Mouse (Mus musculus) heart, postnatal 36 days (tissue): ENCODE results near the gene Prelid3b. TPM values are rescaled to one million over a fixed set of nuclear protein-coding genes. Genes with fewer than 3 reads are reported as not detected.
A peak's percentile ranks its signal among the peaks of the same experiment; 100 is the strongest.

Experiments used
- DNase-seq, 2 experiments: peaks; one replicate each; pipeline ENCODE4 v3.0.0; 2021 to 2022
- intact Hi-C: fragments of 180-260 bp; cut with DNase I; formaldehyde crosslinking; loops from one replicate; pipeline ENCODE4 v1.15.1; 2025
- total RNA-seq, 2 experiments: library from RNA; stranded (reverse); gene quantifications; 2 replicates each; pipeline ENCODE4 v1.2.3; 2021

Gene Prelid3b
- total RNA-seq, 2 experiments from 2014 or later = 56.5 to 65.8 TPM

DNA sequence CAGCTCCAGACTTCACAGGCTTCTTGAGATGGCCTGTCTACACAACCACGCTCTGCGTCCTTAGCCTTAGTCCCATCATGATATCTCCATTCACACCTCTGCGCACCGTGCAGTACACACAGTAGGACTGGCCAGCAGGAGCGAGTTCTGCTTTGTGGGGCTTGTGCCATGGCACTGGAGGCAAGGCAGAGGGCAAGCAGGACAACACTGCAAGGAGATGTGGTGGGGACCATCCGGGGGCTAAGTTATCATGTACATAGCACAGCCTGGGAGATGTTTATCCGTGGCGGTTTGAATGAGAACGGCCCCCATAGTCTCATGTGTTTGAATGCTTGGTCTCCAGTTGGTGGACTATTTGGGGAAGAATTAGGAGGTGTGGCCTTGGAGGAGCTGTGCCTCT lies 37.9 kb downstream of the Prelid3b start:
- intact Hi-C loops = no loop called here
- DNase-seq = no peak

GRCm38 (mm10) chr2:174428996-174429591 lies 43.8 kb downstream of the Prelid3b start:
- no peak for DNase-seq
- intact Hi-C loops = no loop called here

DNA sequence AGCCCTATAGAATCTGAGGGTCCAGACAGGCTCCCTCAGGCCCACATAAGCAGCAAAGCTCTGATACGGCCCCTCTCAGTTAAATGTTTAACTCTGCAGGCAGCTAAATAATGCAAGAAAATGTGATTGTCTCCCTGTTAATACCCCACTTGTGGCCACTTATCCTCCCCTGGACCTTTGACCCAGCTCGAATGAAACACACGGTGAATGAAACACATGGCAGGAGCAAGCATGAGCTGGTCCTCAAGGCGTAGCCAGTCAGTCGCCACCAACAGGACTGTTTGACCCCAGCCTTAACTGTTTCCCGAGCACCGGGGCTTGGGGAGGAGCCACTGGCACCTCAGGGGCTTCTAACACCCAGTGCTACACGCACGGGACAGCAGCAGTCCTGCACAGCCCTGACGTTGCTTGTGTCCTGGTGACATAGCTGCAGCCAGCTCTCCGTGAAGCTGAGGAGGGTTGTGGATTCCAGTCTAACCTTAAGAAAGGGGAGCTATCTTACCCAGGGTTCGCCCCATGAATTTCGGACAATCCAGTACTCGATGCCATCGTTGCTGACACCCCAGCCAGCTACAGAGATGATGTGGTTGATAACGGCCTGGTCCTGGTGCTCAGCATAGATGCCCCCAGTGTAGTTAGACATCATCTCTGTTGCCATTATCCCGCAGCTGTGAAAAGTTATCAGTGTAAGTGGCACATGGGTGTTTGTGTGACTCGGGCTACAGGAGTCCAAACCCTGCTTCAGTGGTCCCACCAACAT lies 44.6 kb downstream of the Prelid3b start:
- intact Hi-C loops = no loop called here
- DNase-seq = no peak

- intact Hi-C loops = no loop called here
- no peak for DNase-seq
Measured at GRCm38 (mm10) chr2:174426856-174427255, 46.0 kb downstream of the Prelid3b start.

DNA sequence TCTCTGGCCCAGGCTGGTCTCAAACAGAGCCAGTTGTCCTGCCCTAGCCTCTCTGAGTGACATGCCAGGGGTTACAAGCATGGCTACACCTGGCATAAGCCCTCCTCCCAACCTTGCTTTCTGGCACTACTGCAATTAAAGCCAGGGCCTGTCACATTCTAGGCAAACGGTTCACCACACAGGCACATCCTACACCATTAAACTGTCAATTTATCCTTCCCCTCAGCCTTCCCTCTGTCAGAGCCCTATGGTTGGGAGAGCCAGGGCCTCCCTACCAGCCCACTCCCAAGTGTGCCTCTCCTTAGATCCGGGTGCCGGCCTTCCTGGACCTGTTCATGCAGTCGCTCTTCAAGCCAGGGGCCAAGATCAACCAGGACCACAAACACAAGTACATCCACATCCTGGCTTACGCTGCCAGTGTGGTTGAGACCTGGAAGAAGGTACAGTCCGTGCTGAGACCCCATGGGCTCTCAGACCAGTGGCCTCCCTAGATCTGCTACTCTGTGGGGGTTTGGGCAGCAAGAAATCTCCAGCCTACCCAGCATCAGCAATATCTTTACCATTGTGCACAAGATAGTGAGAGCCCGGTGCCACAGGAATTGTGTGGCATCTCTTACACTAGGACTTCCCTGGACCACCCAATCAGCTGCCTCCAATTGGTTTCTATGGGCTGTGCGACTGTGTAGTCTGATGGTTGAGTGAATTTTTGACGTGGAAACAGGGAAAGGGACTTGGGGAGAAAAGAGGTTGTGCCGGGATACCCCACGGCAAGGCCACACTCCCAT lies 48.4 kb downstream of the Prelid3b start:
- DNase-seq = no peak
- intact Hi-C loops = no loop called here

GRCm38 (mm10) chr2:174421107-174421506 lies 51.8 kb downstream of the Prelid3b start:
- no peak for DNase-seq
- intact Hi-C loops = no loop called here

DNA sequence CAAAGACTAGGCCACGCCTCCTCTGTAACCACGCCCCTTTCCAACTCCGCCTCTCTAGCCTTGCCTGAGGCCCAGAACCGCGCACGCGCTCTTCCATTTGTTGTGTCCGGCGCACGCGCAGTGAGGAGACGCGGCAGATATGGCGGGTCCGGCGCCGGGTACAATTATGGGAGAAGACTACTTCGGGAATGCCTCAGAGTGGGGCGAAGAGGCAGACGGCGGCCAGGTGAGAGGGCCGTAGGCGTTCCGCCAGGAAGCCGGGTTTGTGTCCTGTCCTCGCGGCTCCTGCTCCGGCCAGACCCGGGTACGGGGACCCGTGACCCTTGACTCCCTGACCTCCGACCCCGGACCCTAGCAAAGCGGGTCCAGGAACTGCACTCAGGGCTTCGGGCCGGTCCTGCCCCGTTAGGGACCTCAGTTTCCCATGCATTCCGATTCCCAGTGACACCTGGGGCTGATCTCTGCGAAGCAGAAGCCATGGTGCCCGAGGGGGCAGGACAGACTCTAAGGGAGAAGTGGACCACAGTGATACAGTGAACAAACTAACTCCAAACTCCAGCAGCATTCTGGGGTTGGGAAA lies 57.1 kb downstream of the Prelid3b start, which contains the start of gene Nelfcd:
Gene Nelfcd (plus strand): TSS at position 74 of the 580 bp plus-strand sequence.
- peak; percentile 95 for DNase-seq
- intact Hi-C loops = loop anchor here (2.0 to 10.0 kb wide), 3 partner anchors 57 to 259 kb away; partner anchors contain the start of gene Prelid3b

Other genes starting within 250 kb of the Prelid3b start
- gene Gnas, start 188.8 kb downstream of the Prelid3b start, total RNA-seq = 1,000 to 10,000 TPM; 1,171 to 1,227 TPM
- 1 to 10 TPM; 2.4 TPM for gene Gm20721, start 126.4 kb downstream of the Prelid3b start, total RNA-seq
- 10 to 100 TPM; 29.3 to 31.4 TPM for gene Nelfcd, start 57.3 kb downstream of the Prelid3b start, total RNA-seq
- gene Ctsz, start 34.0 kb downstream of the Prelid3b start, total RNA-seq = 10 to 100 TPM; 33.9 to 36.0 TPM
- 1 to 10 TPM; 3.8 to 4.1 TPM for gene Tubb1, start 22.4 kb downstream of the Prelid3b start, total RNA-seq
- gene Atp5e, start 9.0 kb downstream of the Prelid3b start, total RNA-seq = 1,000 to 10,000 TPM; 1,605 to 1,606 TPM
- under 1 TPM; 0.08 TPM for gene Zfp831, start 170.5 kb upstream of the Prelid3b start, total RNA-seq